Comparison of ENCODE assay signal across 8 mouse cellular contexts in the genomic region with DNA sequence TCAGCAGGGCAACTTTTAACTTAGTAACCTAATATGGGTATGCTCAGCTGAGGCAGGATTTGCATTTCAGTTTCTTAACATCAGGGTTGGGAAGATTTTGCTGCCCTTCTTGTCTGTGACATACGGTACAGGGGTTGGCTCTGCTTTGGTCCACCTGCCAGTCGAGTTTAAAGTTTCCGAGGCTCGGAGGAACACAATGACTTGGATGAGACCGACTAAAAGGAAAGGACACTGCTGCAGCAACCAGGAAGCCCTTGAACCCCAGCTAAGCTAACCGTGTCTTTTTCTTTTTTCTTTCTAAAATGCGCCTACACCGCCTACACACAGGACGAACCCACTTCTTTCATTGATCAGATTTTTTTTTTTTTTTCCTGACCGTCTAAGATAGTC. TPM values are rescaled to one million over a fixed set of nuclear protein-coding genes. Genes with fewer than 3 reads are reported as not detected.
A peak's percentile ranks its signal among the peaks of the same experiment; 100 is the strongest.
DNase-seq lines count a peak whose midpoint lies in the region; ATAC-seq lines count a peak whose summit lies in the region.

Lurap1l (plus strand) TSS at position 166 of the 390 bp plus-strand sequence.

- peak within 1 kb of the TSS; percentile 73 for H3K4me2 ChIP-seq in intestine, embryonic 16.5 days (ENCODE audit: low read depth, low read length)
- peak within 1 kb of the TSS; percentile 61 for H3K4me2 ChIP-seq in midbrain, embryonic 14.5 days (ENCODE audit: low read length)

- WGBS in intestine, embryonic 16.5 days: under 1% methylated on average over 10 of the region's 10 CpGs
- WGBS in limb, embryonic 10.5 days: 1% methylated on average over 10 of the region's 10 CpGs
- 0% methylated on average over 10 of the region's 10 CpGs for WGBS in midbrain, embryonic 14.5 days

- peak within 1 kb of the TSS; percentile 90 for H3K9ac ChIP-seq in intestine, embryonic 16.5 days (ENCODE audit: low read depth, low read length)
- H3K9ac ChIP-seq in midbrain, embryonic 14.5 days (replicated peaks; ENCODE audit: low read length): peak within 1 kb of the TSS; percentile 81

- H3K36me3 ChIP-seq in intestine, embryonic 16.5 days (ENCODE audit: control insufficient read depth, insufficient read depth, low read length): no peaks in the 10 kb centered on the region
- no peaks in the 10 kb centered on the region for H3K36me3 ChIP-seq in limb, embryonic 10.5 days
- no peaks in the 10 kb centered on the region for H3K36me3 ChIP-seq in midbrain, embryonic 14.5 days (ENCODE audit: control insufficient read depth, insufficient read depth, low read length)

- no peak for ATAC-seq in cerebellum, adult (ENCODE audit: insufficient number of reproducible peaks, low FRiP score, low TSS enrichment)
- peak; percentile 60 for ATAC-seq in intestine, embryonic 16.5 days
- 0 out of 2 replicates have a peak, but pooled peaks have one; percentile 0 for ATAC-seq in midbrain, embryonic 14.5 days (ENCODE audit: low FRiP score, low TSS enrichment)

- peak within 1 kb of the TSS; percentile 91 for H3K27ac ChIP-seq in intestine, embryonic 16.5 days (ENCODE audit: low read length)
- peak within 1 kb of the TSS; percentile 65 for H3K27ac ChIP-seq in limb, embryonic 10.5 days
- peak within 1 kb of the TSS; percentile 95 for H3K27ac ChIP-seq in midbrain, embryonic 14.5 days (replicated peaks; ENCODE audit: low read depth, low read length)

- H3K27me3 ChIP-seq in intestine, embryonic 16.5 days (replicated peaks; ENCODE audit: control insufficient read depth, insufficient read depth, low read length): no peaks in the 10 kb centered on the region
- no peaks in the 10 kb centered on the region for H3K27me3 ChIP-seq in limb, embryonic 10.5 days (ENCODE audit: low read depth, poor library complexity, severe bottlenecking)
- H3K27me3 ChIP-seq in midbrain, embryonic 14.5 days (ENCODE audit: control insufficient read depth, insufficient read depth, low read length): no peaks in the 10 kb centered on the region

- peaks cover 4% of the 10 kb centered on the region; the same call in 1 of the 2 replicates for H3K4me1 ChIP-seq in intestine, embryonic 16.5 days (ENCODE audit: control insufficient read depth, insufficient read depth, low read length)
- H3K4me1 ChIP-seq in limb, embryonic 10.5 days: peaks cover 12% of the 10 kb centered on the region; the same call in 1 of the 2 replicates
- peaks cover 11% of the 10 kb centered on the region; the same call in 1 of the 2 replicates for H3K4me1 ChIP-seq in midbrain, embryonic 14.5 days (ENCODE audit: control insufficient read depth, insufficient read depth, low read length)

- no peaks in the 10 kb centered on the region for H3K9me3 ChIP-seq in intestine, embryonic 16.5 days (ENCODE audit: control insufficient read depth, low read length)
- H3K9me3 ChIP-seq in limb, embryonic 10.5 days (replicated peaks): no peaks in the 10 kb centered on the region
- no peaks in the 10 kb centered on the region for H3K9me3 ChIP-seq in midbrain, embryonic 14.5 days (ENCODE audit: control insufficient read depth, low read length)

- H3K4me3 ChIP-seq in intestine, embryonic 16.5 days (ENCODE audit: low read length): peak within 1 kb of the TSS; percentile 75
- peak within 1 kb of the TSS; percentile 75 for H3K4me3 ChIP-seq in limb, embryonic 10.5 days
- peak within 1 kb of the TSS; percentile 81 for H3K4me3 ChIP-seq in midbrain, embryonic 14.5 days (replicated peaks; ENCODE audit: low read depth, low read length)

- peak; percentile 6 for DNase-seq in cerebellum, adult 18-20 months
- peak; percentile 77 for DNase-seq in embryo, embryonic 10.5 days (ENCODE audit: low spot score)
- DNase-seq in gonadal fat pad, adult 2 months (ENCODE audit: low read depth): peak; percentile 38
- peak; percentile 45 for DNase-seq in limb, embryonic 10.5 days (ENCODE audit: low spot score)
- peak; percentile 80 for DNase-seq in midbrain, embryonic 14.5 days
- DNase-seq in telencephalon, adult 2 months (ENCODE audit: low read depth, low spot score): peak; percentile 72

RNA-seq across cellular contexts. Expression of gene Lurap1l, which starts in this region (rescaled TPM):
- polyA plus RNA-seq in gonadal fat pad, adult 2 months (2012; rRNA removed): 5.3 and 6.6 TPM in 2 replicates
- 19.5 and 22.4 TPM in 2 replicates for polyA plus RNA-seq in intestine, embryonic 16.5 days (2015; fragmentation: Nextera tagmentation; extraction: Ambion mirVana)
- 1.4 and 1.5 TPM in 2 replicates for polyA plus RNA-seq in limb, embryonic 10.5 days (2016; fragmentation: Nextera tagmentation; extraction: Ambion mirVana)
- 8.8 and 11.5 TPM in 2 replicates for polyA plus RNA-seq in midbrain, embryonic 14.5 days (2014; fragmentation: Nextera tagmentation; extraction: Ambion mirVana)

Comparison
In these comparisons a context has a peak if more than half of its experiments do, and no peak if none do; other contexts are left out.
1. DNase-seq: peak in every context shown above with its lines; median percentile 80 in midbrain, embryonic 14.5 days; 77 in embryo, embryonic 10.5 days; 72 in telencephalon, adult 2 months; 45 in limb, embryonic 10.5 days; 38 in gonadal fat pad, adult 2 months; 6 in cerebellum, adult 18-20 months.